Comparison of ENCODE assay signal across 41 mouse cellular contexts in the genomic region with DNA sequence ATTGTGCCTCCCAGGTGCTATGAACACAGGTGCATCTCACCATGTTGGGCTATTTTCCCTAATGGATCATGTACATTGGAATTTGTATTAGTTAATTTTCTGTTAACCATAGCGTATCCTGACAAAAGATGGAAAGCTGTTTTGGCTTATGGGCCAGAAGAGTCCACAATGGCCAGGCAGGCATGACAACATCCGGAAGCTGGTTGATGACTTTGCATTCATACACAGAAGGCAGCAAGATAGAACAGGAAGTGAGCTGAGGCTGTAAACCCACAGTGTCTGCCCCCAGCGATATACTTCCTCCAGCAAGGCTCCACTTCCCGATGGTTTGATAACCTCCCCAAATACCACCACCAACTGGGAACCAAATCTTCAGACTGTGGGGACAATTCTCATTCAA. TPM values are rescaled to one million over a fixed set of nuclear protein-coding genes. Genes with fewer than 3 reads are reported as not detected.
"Had no signal": no experiment of that assay in that cellular context is flagged by ENCODE, and none has a peak within 500 bp of the region (broad histone marks: within the 10 kb centered on the region; RNA-seq: fewer than 3 reads in every experiment).

No protein-coding gene starts in this region.

- ATAC-seq: liver, embryonic 12.5 days; liver, postnatal 0 days; lung, postnatal 0 days; midbrain, embryonic 13.5 days; midbrain, embryonic 15.5 days; midbrain, embryonic 16.5 days had no signal

- H3K4me2 ChIP-seq: limb, embryonic 12.5 days; limb, embryonic 13.5 days; limb, embryonic 15.5 days; liver, embryonic 11.5 days; liver, embryonic 12.5 days; liver, embryonic 13.5 days; liver, embryonic 15.5 days; lung, embryonic 14.5 days; lung, embryonic 15.5 days; midbrain, embryonic 11.5 days; midbrain, embryonic 12.5 days; midbrain, embryonic 13.5 days; midbrain, embryonic 15.5 days; neural tube, embryonic 12.5 days; neural tube, embryonic 13.5 days had no signal

- H3K4me3 ChIP-seq: limb, embryonic 10.5 days; limb, embryonic 12.5 days; limb, embryonic 13.5 days; limb, embryonic 15.5 days; liver, embryonic 12.5 days; liver, embryonic 13.5 days; liver, embryonic 15.5 days; lung, embryonic 15.5 days; megakaryocyte, embryonic 14.5 days; midbrain, embryonic 10.5 days; midbrain, embryonic 12.5 days; midbrain, embryonic 13.5 days; midbrain, embryonic 15.5 days; myocyte; neural tube, embryonic 12.5 days; neural tube, embryonic 13.5 days had no signal

- DNase-seq: left cerebral cortex, postnatal 4 days; liver; liver, embryonic 13.5 days; liver, postnatal 0 days; lung, adult 18-20 months; lung, adult 2 months; lung, embryonic 14.5 days; lung, postnatal 10 days; lung, postnatal 14 days; lung, postnatal 36 days; lung, postnatal 4 days; midbrain, embryonic 14.5 days had no signal

- H3K36me3 ChIP-seq: limb, embryonic 10.5 days; limb, embryonic 12.5 days; limb, embryonic 13.5 days; limb, embryonic 15.5 days; liver, embryonic 12.5 days; liver, embryonic 13.5 days; liver, embryonic 15.5 days; lung, embryonic 15.5 days; midbrain, embryonic 10.5 days; midbrain, embryonic 12.5 days; midbrain, embryonic 13.5 days; midbrain, embryonic 15.5 days; neural tube, embryonic 12.5 days; neural tube, embryonic 13.5 days had no signal

- H3K9me3 ChIP-seq: limb, embryonic 10.5 days; limb, embryonic 12.5 days; limb, embryonic 13.5 days; limb, embryonic 15.5 days; liver, embryonic 12.5 days; liver, embryonic 13.5 days; liver, embryonic 15.5 days; lung, embryonic 15.5 days; midbrain, embryonic 10.5 days; midbrain, embryonic 12.5 days; midbrain, embryonic 13.5 days; midbrain, embryonic 15.5 days; neural tube, embryonic 12.5 days; neural tube, embryonic 13.5 days had no signal

- H3K9ac ChIP-seq: limb, embryonic 12.5 days; limb, embryonic 13.5 days; limb, embryonic 15.5 days; liver, embryonic 12.5 days; liver, embryonic 13.5 days; liver, embryonic 14.5 days; liver, embryonic 15.5 days; liver, postnatal 0 days; lung, embryonic 14.5 days; lung, embryonic 15.5 days; midbrain, embryonic 12.5 days; midbrain, embryonic 13.5 days; midbrain, embryonic 15.5 days; neural tube, embryonic 12.5 days; neural tube, embryonic 13.5 days had no signal

- H3K27me3 ChIP-seq: limb, embryonic 12.5 days; limb, embryonic 13.5 days; limb, embryonic 15.5 days; liver, embryonic 12.5 days; liver, embryonic 13.5 days; liver, embryonic 15.5 days; lung, embryonic 15.5 days; megakaryocyte, embryonic 14.5 days; midbrain, embryonic 12.5 days; midbrain, embryonic 13.5 days; midbrain, embryonic 15.5 days; neural tube, embryonic 12.5 days; neural tube, embryonic 13.5 days had no signal

- H3K27ac ChIP-seq: limb, embryonic 10.5 days; limb, embryonic 12.5 days; limb, embryonic 13.5 days; limb, embryonic 15.5 days; liver, embryonic 12.5 days; liver, embryonic 13.5 days; liver, embryonic 14.5 days; liver, embryonic 15.5 days; lung, embryonic 15.5 days; macrophage; midbrain, embryonic 10.5 days; midbrain, embryonic 12.5 days; midbrain, embryonic 13.5 days; midbrain, embryonic 15.5 days; neural tube, embryonic 12.5 days; neural tube, embryonic 13.5 days had no signal

- H3K4me1 ChIP-seq: limb, embryonic 10.5 days; limb, embryonic 12.5 days; limb, embryonic 13.5 days; limb, embryonic 15.5 days; liver, embryonic 12.5 days; liver, embryonic 13.5 days; liver, embryonic 15.5 days; lung, embryonic 15.5 days; midbrain, embryonic 10.5 days; midbrain, embryonic 12.5 days; midbrain, embryonic 13.5 days; midbrain, embryonic 15.5 days; neural tube, embryonic 12.5 days; neural tube, embryonic 13.5 days had no signal

RNA-seq across cellular contexts. Expression of a gene that starts 55.1 kb away (rescaled TPM):
- total RNA-seq: liver, adult 2 months; megakaryocyte progenitor cell, adult 5-6 weeks; megakaryocyte, adult 5-6 weeks; megakaryocyte-erythroid progenitor cell, adult 5-6 weeks; monocyte, adult 5-6 weeks had no signal
- polyA plus RNA-seq: limb, embryonic 10.5 days; limb, embryonic 11.5 days; limb, embryonic 12.5 days; limb, embryonic 13.5 days; liver, adult 2 months; liver, embryonic 11.5 days; liver, embryonic 12.5 days; liver, embryonic 13.5 days; liver, embryonic 14.5 days; liver, embryonic 15.5 days; liver, embryonic 16.5 days; liver, postnatal 0 days; lung, adult 2 months; lung, embryonic 14.5 days; lung, embryonic 15.5 days; lung, embryonic 16.5 days; lung, postnatal 0 days; macrophage; midbrain, embryonic 11.5 days; midbrain, embryonic 12.5 days had no signal
